In genomic region chr5:57720206-57720880, GRCm38 (mm10) we compare ENCODE assay signal across 7 mouse cellular contexts. TPM values are rescaled to one million over a fixed set of nuclear protein-coding genes. Genes with fewer than 3 reads are reported as not detected.
DNase-seq lines count a peak whose midpoint lies in the region; ATAC-seq lines count a peak whose summit lies in the region.

No protein-coding gene starts in this region.

- 6% methylated on average over 34 of the region's 34 CpGs for WGBS in forebrain, embryonic 16.5 days
- WGBS in liver, embryonic 11.5 days = 7% methylated on average over 34 of the region's 34 CpGs

- H3K4me3 ChIP-seq in brown adipose tissue, adult 24 weeks (ENCODE audit: insufficient read depth, low read depth, low read length) = peak overlapping the region; percentile 59
- H3K4me3 ChIP-seq in forebrain, embryonic 16.5 days (replicated peaks; ENCODE audit: low read length) = peak overlapping the region; percentile 79
- H3K4me3 ChIP-seq in liver, embryonic 11.5 days (ENCODE audit: low read depth, low read length) = peak overlapping the region; percentile 65

- peak; percentile 23 to 25 for DNase-seq in left cerebral cortex, postnatal 36 days (ENCODE audit: low spot score in 2 of 2)
- DNase-seq in left cerebral cortex, adult 11 months (ENCODE audit: low spot score) = no peak
- DNase-seq in liver, embryonic 11.5 days (ENCODE audit: low spot score) = no peak
- DNase-seq in right cerebral cortex, postnatal 25 days = peak; percentile 31

- H3K9ac ChIP-seq in forebrain, embryonic 16.5 days (replicated peaks; ENCODE audit: low read depth, low read length) = peak overlapping the region; percentile 80
- no peak overlapping the region for H3K9ac ChIP-seq in liver, embryonic 11.5 days (ENCODE audit: low read depth, low read length)

- H3K9me3 ChIP-seq in forebrain, embryonic 16.5 days (ENCODE audit: control insufficient read depth, low read length) = no peaks in the 10 kb centered on the region
- no peaks in the 10 kb centered on the region for H3K9me3 ChIP-seq in liver, embryonic 11.5 days (ENCODE audit: control insufficient read depth, low read length)

- intact Hi-C loops in left cerebral cortex, postnatal 36 days (cut with DNase I) = loop anchor here (5.0 kb wide), 1 partner anchor 97 kb away; no protein-coding TSS in a partner anchor

- H3K36me3 ChIP-seq in forebrain, embryonic 16.5 days (ENCODE audit: control insufficient read depth, insufficient read depth) = no peaks in the 10 kb centered on the region
- no peaks in the 10 kb centered on the region for H3K36me3 ChIP-seq in liver, embryonic 11.5 days (ENCODE audit: control insufficient read depth, insufficient read depth, low read length)

- no peak for ATAC-seq in forebrain, embryonic 16.5 days
- no peak for ATAC-seq in liver, embryonic 11.5 days (replicated peaks; ENCODE audit: low FRiP score)
- no peak for ATAC-seq in inflammation-experienced regulatory T-cells, adult 6 months

- no peaks in the 10 kb centered on the region for H3K4me1 ChIP-seq in brown adipose tissue, adult 24 weeks (ENCODE audit: control insufficient read depth, insufficient read depth, insufficient read length, low read length)
- peaks cover 28% of the 10 kb centered on the region for H3K4me1 ChIP-seq in forebrain, embryonic 16.5 days (replicated peaks; ENCODE audit: control insufficient read depth, insufficient read depth, low read length)
- peaks cover 4% of the 10 kb centered on the region for H3K4me1 ChIP-seq in liver, embryonic 11.5 days (replicated peaks; ENCODE audit: control insufficient read depth, insufficient read depth, low read length)

- peak overlapping the region; percentile 95 for H3K4me2 ChIP-seq in forebrain, embryonic 16.5 days (ENCODE audit: low read length)
- H3K4me2 ChIP-seq in liver, embryonic 11.5 days = peak overlapping the region; percentile 94

- H3K27ac ChIP-seq in brown adipose tissue, adult 24 weeks (replicated peaks; ENCODE audit: low read depth, low read length) = no peak overlapping the region
- H3K27ac ChIP-seq in forebrain, embryonic 16.5 days (ENCODE audit: low read length) = no peak overlapping the region
- no peak overlapping the region for H3K27ac ChIP-seq in liver, embryonic 11.5 days (ENCODE audit: low read depth, low read length)

- H3K27me3 ChIP-seq in forebrain, embryonic 16.5 days (replicated peaks; ENCODE audit: control insufficient read depth, insufficient read depth, low read length) = no peaks in the 10 kb centered on the region
- H3K27me3 ChIP-seq in liver, embryonic 11.5 days (replicated peaks; ENCODE audit: control insufficient read depth, insufficient read depth, low read length) = peaks cover 28% of the 10 kb centered on the region

RNA-seq across cellular contexts. Expression of gene Pcdh7, which starts 2.6 kb away (rescaled TPM):
- 100 to 1,000 TPM; 152 to 173 TPM for total RNA-seq in left cerebral cortex, postnatal 36 days (2021)
- 1.2 and 1.7 TPM in 2 replicates for polyA plus RNA-seq in brown adipose tissue, adult 24 weeks (2012; ENCODE audit: insufficient read depth, insufficient read length, missing spikeins)
- polyA plus RNA-seq in forebrain, embryonic 16.5 days (2015; fragmentation: Nextera tagmentation; extraction: Ambion mirVana) = 11.4 and 16.0 TPM in 2 replicates
- 4.0 and 4.4 TPM in 2 replicates for polyA plus RNA-seq in liver, embryonic 11.5 days (2014; fragmentation: Nextera tagmentation; extraction: Ambion mirVana)
- polyA plus RNA-seq in inflammation-experienced regulatory T-cells, adult 6 months (2017; shearing (Covaris generic)) = not detected

Comparison
In these comparisons a context has a peak if more than half of its experiments do, and no peak if none do; other contexts are left out.
1. DNase-seq: peak in left cerebral cortex, postnatal 36 days (2 of 2) and right cerebral cortex, postnatal 25 days (single experiment); none in left cerebral cortex, adult 11 months (single experiment) and liver, embryonic 11.5 days (single experiment).
2. Peak in every context shown above with its lines, with median percentiles within 50 percentile points of each other: H3K4me3 ChIP-seq.